Mouse (Mus musculus) heart, embryonic 11.5 days (tissue): ENCODE measurements around the gene Crip1. TPM values are rescaled to one million over a fixed set of nuclear protein-coding genes. Genes with fewer than 3 reads are reported as not detected.

Experiments
- ATAC-seq: fragments of 200-750 bp; cut with Nextera tagmentation; replicated peaks from 2 replicates; pipeline ENCODE4 v1.8.0; 2017; ENCODE audit warnings: moderate library complexity; ENCODE audit not compliant: insufficient number of reproducible peaks, low FRiP score, low TSS enrichment
- H3K27ac ChIP-seq: fragments of 300-500 bp; sonication (generic); 2 replicates; pipeline ENCODE4 v1.5.1; 2014; ENCODE audit warnings: mild to moderate bottlenecking, low read depth, low read length
- H3K27me3 ChIP-seq: fragments of 300-500 bp; sonication (generic); 2 replicates; pipeline ENCODE4 v1.6.1; 2014; ENCODE audit warnings: mild to moderate bottlenecking, low read length, mixed read lengths; ENCODE audit not compliant: control insufficient read depth, insufficient read depth
- H3K36me3 ChIP-seq: fragments of 300-500 bp; sonication (generic); 2 replicates; pipeline ENCODE4 v1.6.1; 2014; ENCODE audit warnings: mild to moderate bottlenecking, low read length, moderate library complexity, mixed read lengths; ENCODE audit not compliant: control insufficient read depth, insufficient read depth
- H3K4me1 ChIP-seq: fragments of 300-500 bp; sonication (generic); 2 replicates; pipeline ENCODE4 v1.6.1; 2014; ENCODE audit warnings: low read length; ENCODE audit not compliant: control insufficient read depth, insufficient read depth
- H3K4me2 ChIP-seq: fragments of 300-500 bp; sonication (generic); 2 replicates; pipeline ENCODE4 v1.6.1; 2014; ENCODE audit warnings: mild to moderate bottlenecking, moderate library complexity
- H3K4me3 ChIP-seq: fragments of 300-500 bp; sonication (generic); 2 replicates; pipeline ENCODE4 v1.5.1; 2014; ENCODE audit warnings: low read depth, low read length
- H3K9ac ChIP-seq: fragments of 300-500 bp; sonication (generic); 2 replicates; pipeline ENCODE4 v1.6.1; 2014; ENCODE audit warnings: mild to moderate bottlenecking, low read depth, low read length, moderate library complexity
- H3K9me3 ChIP-seq: fragments of 300-500 bp; sonication (generic); replicated peaks from 2 replicates; pipeline ENCODE4 v1.6.1; 2016; ENCODE audit warnings: low read length; ENCODE audit not compliant: control insufficient read depth
- WGBS: fragments of 180-500 bp; shearing (Covaris S2); extraction: QIAGEN DNeasy Blood & Tissue Kit; methylation state at CpG from one replicate; pipeline ENCODE4 v1.1.7; 2014; ENCODE audit not compliant: insufficient replicate concordance; 5-methylcytosine and 5-hydroxymethylcytosine counted together
- polyA plus RNA-seq: library from polyadenylated mRNA; unstranded; fragments of >200 nt; fragmentation: Nextera tagmentation; extraction: Ambion mirVana; gene quantifications from 2 replicates; pipeline ENCODE4 v1.2.1, GENCODE M21; 2014

Gene Crip1
- polyA plus RNA-seq, 1 experiment from 2014 or later: 533 TPM

- Histone ChIP-seq H3K36me3 (0 out of 2 replicates have a peak, but pooled peaks cover 2% of the 10 kb centered on the region), H3K27ac (no peak overlapping the region), H3K4me1 (peaks cover 50% of the 10 kb centered on the region), H3K9ac (no peak overlapping the region), H3K9me3 (no peaks in the 10 kb centered on the region), H3K27me3 (no peaks in the 10 kb centered on the region), H3K4me3 (no peak overlapping the region), H3K4me2 (no peak overlapping the region)
- WGBS: 63% methylated on average over 6 of the region's 6 CpGs
- ATAC-seq: no peak
Observed at GRCm38 (mm10) chr12:113102461-113102860, 43.7 kb upstream of the Crip1 start.

- Histone ChIP-seq H3K9me3 (no peaks in the 10 kb centered on the region), H3K36me3 (0 out of 2 replicates have a peak, but pooled peaks cover 2% of the 10 kb centered on the region), H3K4me1 (peaks cover 55% of the 10 kb centered on the region), H3K27me3 (no peaks in the 10 kb centered on the region), H3K4me2 (no peak overlapping the region), H3K4me3 (no peak overlapping the region), H3K27ac (no peak overlapping the region), H3K9ac (no peak overlapping the region)
- ATAC-seq: no peak
- 78% methylated on average over 8 of the region's 8 CpGs for WGBS
Observed at GRCm38 (mm10) chr12:113103846-113104451, 42.2 kb upstream of the Crip1 start.

GRCm38 (mm10) chr12:113106386-113106785 lies 39.7 kb upstream of the Crip1 start:
- Histone ChIP-seq H3K4me1 (peaks cover 32% of the 10 kb centered on the region), H3K27me3 (no peaks in the 10 kb centered on the region), H3K9ac (no peak overlapping the region), H3K27ac (no peak overlapping the region), H3K4me3 (no peak overlapping the region), H3K9me3 (no peaks in the 10 kb centered on the region), H3K4me2 (no peak overlapping the region), H3K36me3 (0 out of 2 replicates have a peak, but pooled peaks cover 2% of the 10 kb centered on the region)
- WGBS: 88% methylated on average over 6 of the region's 6 CpGs
- no peak for ATAC-seq

GRCm38 (mm10) chr12:113107431-113108124 lies 38.5 kb upstream of the Crip1 start:
- Histone ChIP-seq H3K9ac (no peak overlapping the region), H3K4me1 (peaks cover 29% of the 10 kb centered on the region), H3K27me3 (no peaks in the 10 kb centered on the region), H3K27ac (peak overlapping the region; percentile 16), H3K9me3 (no peaks in the 10 kb centered on the region), H3K36me3 (peaks cover 4% of the 10 kb centered on the region), H3K4me2 (no peak overlapping the region), H3K4me3 (no peak overlapping the region)
- ATAC-seq: 0 out of 2 replicates have a peak, but pooled peaks have one; percentile 21
- 68% methylated on average over 4 of the region's 4 CpGs for WGBS

GRCm38 (mm10) chr12:113108528-113109283 lies 37.4 kb upstream of the Crip1 start:
- H3K36me3 ChIP-seq: peaks cover 6% of the 10 kb centered on the region
- H3K27me3 ChIP-seq: no peaks in the 10 kb centered on the region
- H3K4me3 ChIP-seq: no peak overlapping the region
- WGBS: 82% methylated on average over 17 of the region's 17 CpGs
- H3K4me1 ChIP-seq: peaks cover 22% of the 10 kb centered on the region
- no peaks in the 10 kb centered on the region for H3K9me3 ChIP-seq
- no peak overlapping the region for H3K4me2 ChIP-seq
- no peak for ATAC-seq
- H3K9ac ChIP-seq: no peak overlapping the region
- no peak overlapping the region for H3K27ac ChIP-seq

- no peak overlapping the region for H3K9ac ChIP-seq
- peaks cover 20% of the 10 kb centered on the region for H3K4me1 ChIP-seq
- H3K4me3 ChIP-seq: no peak overlapping the region
- peaks cover 10% of the 10 kb centered on the region for H3K36me3 ChIP-seq
- no peak overlapping the region for H3K27ac ChIP-seq
- no peak for ATAC-seq
- H3K9me3 ChIP-seq: no peaks in the 10 kb centered on the region
- no peaks in the 10 kb centered on the region for H3K27me3 ChIP-seq
- WGBS: 87% methylated on average over 10 of the region's 10 CpGs
- no peak overlapping the region for H3K4me2 ChIP-seq
Observed at GRCm38 (mm10) chr12:113109801-113110200, 36.3 kb upstream of the Crip1 start.

GRCm38 (mm10) chr12:113114141-113114540 lies 32.0 kb upstream of the Crip1 start:
- Histone ChIP-seq H3K36me3 (peaks cover 21% of the 10 kb centered on the region), H3K27me3 (no peaks in the 10 kb centered on the region), H3K4me3 (no peak overlapping the region), H3K9me3 (no peaks in the 10 kb centered on the region), H3K9ac (no peak overlapping the region), H3K4me2 (no peak overlapping the region), H3K27ac (no peak overlapping the region), H3K4me1 (no peaks in the 10 kb centered on the region)
- WGBS: 80% methylated on average over 4 of the region's 4 CpGs
- ATAC-seq: no peak

GRCm38 (mm10) chr12:113114856-113115538 lies 31.1 kb upstream of the Crip1 start:
- H3K27ac ChIP-seq: no peak overlapping the region
- H3K27me3 ChIP-seq: no peaks in the 10 kb centered on the region
- no peak overlapping the region for H3K9ac ChIP-seq
- 79% methylated on average over 16 of the region's 16 CpGs for WGBS
- ATAC-seq: no peak
- H3K4me3 ChIP-seq: no peak overlapping the region
- H3K9me3 ChIP-seq: no peaks in the 10 kb centered on the region
- peaks cover 8% of the 10 kb centered on the region; the same call in 1 of the 2 replicates for H3K4me1 ChIP-seq
- peaks cover 25% of the 10 kb centered on the region for H3K36me3 ChIP-seq
- no peak overlapping the region for H3K4me2 ChIP-seq
